Mouse (Mus musculus) ES-E14 (cell line): ENCODE data around the gene Wdr6. TPM values are rescaled to one million over a fixed set of nuclear protein-coding genes. Genes with fewer than 3 reads are reported as not detected.

ENCODE experiments used
- DNase-seq: peaks from one replicate; pipeline ENCODE4 v3.0.0-alpha.2; 2013; ENCODE audit warnings: low read depth, low spot score
- H3K27ac ChIP-seq: 2 replicates; pipeline ENCODE4 v1.5.1; 2012; ENCODE audit warnings: low read depth, mild to moderate bottlenecking, low read length, moderate library complexity, mixed read lengths; ENCODE audit not compliant: poor library complexity, insufficient read depth, severe bottlenecking
- H3K36me3 ChIP-seq: 2 replicates; pipeline ENCODE4 v1.6.1; 2012; ENCODE audit warnings: mild to moderate bottlenecking, low read length, moderate library complexity, mixed read lengths; ENCODE audit not compliant: control insufficient read depth, poor library complexity, insufficient read depth, severe bottlenecking
- H3K4me1 ChIP-seq, 2 experiments: fragments of 150-350 bp in 1 of 2; sonication (generic) in 1 of 2; 2 replicates each; pipeline ENCODE4 v1.6.1; 2012; ENCODE audit warnings: low read length in 2 of 2, mild to moderate bottlenecking in 1 of 2, mixed read lengths in 1 of 2; ENCODE audit not compliant: control insufficient read depth in 2 of 2, insufficient read depth in 2 of 2, poor library complexity in 1 of 2
- H3K4me3 ChIP-seq, 2 experiments: fragments of 150-350 bp in 1 of 2; sonication (generic) in 1 of 2; 2 replicates each; pipeline ENCODE4 v1.5.1; 2012; ENCODE audit warnings: low read length in 2 of 2, low read depth in 1 of 2, mild to moderate bottlenecking in 1 of 2, mixed read lengths in 1 of 2; ENCODE audit not compliant: insufficient read depth in 1 of 2, poor library complexity in 1 of 2, severe bottlenecking in 1 of 2
- H3K9ac ChIP-seq: 2 replicates; pipeline ENCODE4 v1.6.1; 2012; ENCODE audit warnings: low read depth, mild to moderate bottlenecking, low read length, mixed read lengths; ENCODE audit not compliant: poor library complexity, insufficient read depth, severe bottlenecking
- H3K9me3 ChIP-seq: fragments of 150-350 bp; sonication (generic); 2 replicates; pipeline ENCODE4 v1.6.1; 2012; ENCODE audit warnings: low read depth, mild to moderate bottlenecking, low read length; ENCODE audit not compliant: control insufficient read depth, insufficient read depth
- CHD2 ChIP-seq: IDR thresholded peaks from 2 replicates; pipeline ENCODE4 v1.6.1; 2014; ENCODE audit warnings: mild to moderate bottlenecking, low read depth, low read length, inconsistent platforms
- HCFC1 ChIP-seq: IDR thresholded peaks from 2 replicates; pipeline ENCODE4 v1.6.1; 2012; ENCODE audit warnings: low read length, inconsistent platforms, borderline replicate concordance; ENCODE audit not compliant: insufficient read depth
- MAFK ChIP-seq: IDR thresholded peaks from 2 replicates; pipeline ENCODE4 v1.6.1; 2014; ENCODE audit warnings: mild to moderate bottlenecking, low read depth, low read length, inconsistent platforms; ENCODE audit not compliant: insufficient read depth
- ZC3H11A ChIP-seq: IDR thresholded peaks from 2 replicates; pipeline ENCODE4 v1.6.1; 2012; ENCODE audit warnings: low read depth, mild to moderate bottlenecking, inconsistent platforms, low read length, borderline replicate concordance
- ZNF384 ChIP-seq: IDR thresholded peaks from 2 replicates; pipeline ENCODE4 v1.6.1; 2012; ENCODE audit warnings: low read depth, low read length, inconsistent platforms
- in situ Hi-C, 2 experiments: fragments of 600-800 bp; cut with MboI; formaldehyde crosslinking; loops; one replicate each; pipeline ENCODE4 v1.15.1; 2025; ENCODE audit warnings: low sequenced_read_pairs in 2 of 2, inconsistent platforms in 1 of 2; ENCODE audit not compliant: unreplicated experiment in 2 of 2
- total RNA-seq: library from RNA; depleted of rRNA; stranded (reverse); fragments of 300-350 nt; gene quantifications from 2 replicates; pipeline ENCODE4 v1.2.3, GENCODE M21; 2012

The Wdr6 gene
- total RNA-seq, 1 experiment, result 78.8 TPM

DNA sequence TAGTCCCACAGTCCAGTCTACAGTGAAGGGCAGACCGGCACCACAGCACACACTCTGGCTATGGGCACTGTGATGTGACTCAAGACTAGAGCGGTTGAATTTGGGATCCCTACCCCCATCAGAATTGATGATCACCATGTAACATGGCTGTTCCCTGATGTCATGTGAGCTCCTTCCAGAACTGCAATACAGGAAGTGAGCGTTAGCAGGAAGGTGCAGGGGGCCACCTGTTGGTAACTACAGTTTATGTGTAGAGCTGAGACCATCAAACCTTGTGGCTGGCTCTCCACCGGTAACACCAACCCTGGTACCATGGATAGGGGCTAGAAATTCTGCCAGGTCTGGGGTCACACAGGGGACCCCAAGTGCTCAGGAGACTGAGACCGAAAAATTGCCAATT is 10.7 kb upstream of the Wdr6 start:
- TF ChIP-seq HCFC1, result no peak
- no peak for TF ChIP-seq MAFK
- no peak for TF ChIP-seq ZC3H11A
- TF ChIP-seq ZNF384, result no peak
- no peak for TF ChIP-seq CHD2
- Histone ChIP-seq H3K4me3 (no peak overlapping the region), H3K4me1 (peaks cover 8 to 25% of the 10 kb centered on the region in 2 experiments), H3K9me3 (no peaks in the 10 kb centered on the region), H3K27ac (no peak overlapping the region), H3K9ac (no peak overlapping the region), H3K36me3 (no peaks in the 10 kb centered on the region)
- in situ Hi-C loops, result no loop called here
- no peak for DNase-seq

DNA sequence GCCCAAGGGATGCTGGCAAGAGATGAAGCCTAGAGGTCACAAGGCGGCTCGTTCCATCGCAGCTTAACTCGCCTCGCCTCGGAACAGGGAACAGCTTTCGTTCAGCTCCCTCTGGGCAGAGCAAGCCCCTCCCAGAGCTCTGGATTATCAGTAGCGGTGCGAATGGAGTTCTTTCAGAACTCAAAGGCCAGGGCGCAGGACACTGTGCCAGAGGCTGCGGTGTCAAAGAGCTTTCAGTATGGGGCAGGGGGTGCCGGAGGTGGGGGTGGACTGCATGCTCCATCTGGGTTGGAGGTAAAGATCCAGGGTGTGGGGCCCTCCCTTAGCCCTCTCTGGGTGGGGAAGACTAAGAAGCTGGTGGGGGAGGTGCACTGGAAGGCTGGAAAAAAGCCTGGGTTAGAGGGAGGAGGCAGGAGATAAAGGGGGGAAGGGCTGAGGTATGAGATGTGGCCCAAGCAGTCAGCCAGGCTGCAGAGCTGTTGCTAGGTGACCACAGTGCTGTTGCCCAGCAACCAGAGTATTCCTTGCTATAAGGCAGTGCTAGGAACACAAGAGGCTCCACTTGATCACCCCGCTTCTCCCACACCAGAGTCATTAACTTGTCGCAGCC is 9.1 kb upstream of the Wdr6 start:
- no peaks in the 10 kb centered on the region for H3K36me3 ChIP-seq
- DNase-seq, result peak; percentile 89
- H3K9me3 ChIP-seq, result no peaks in the 10 kb centered on the region
- in situ Hi-C loops, result no loop called here
- H3K4me1 ChIP-seq, result peaks cover 8 to 25% of the 10 kb centered on the region in 2 experiments
- H3K4me3 ChIP-seq, result peak overlapping the region in 1 of 2 experiments; percentile 1; a peak in 1 of 4 replicates
- H3K9ac ChIP-seq, result peak overlapping the region; percentile 22; the same call in 1 of the 2 replicates
- no peak for TF ChIP-seq ZC3H11A
- TF ChIP-seq CHD2, result no peak
- TF ChIP-seq HCFC1, result no peak
- TF ChIP-seq ZNF384, result no peak
- TF ChIP-seq MAFK, result no peak
- H3K27ac ChIP-seq, result peak overlapping the region; percentile 88

DNA sequence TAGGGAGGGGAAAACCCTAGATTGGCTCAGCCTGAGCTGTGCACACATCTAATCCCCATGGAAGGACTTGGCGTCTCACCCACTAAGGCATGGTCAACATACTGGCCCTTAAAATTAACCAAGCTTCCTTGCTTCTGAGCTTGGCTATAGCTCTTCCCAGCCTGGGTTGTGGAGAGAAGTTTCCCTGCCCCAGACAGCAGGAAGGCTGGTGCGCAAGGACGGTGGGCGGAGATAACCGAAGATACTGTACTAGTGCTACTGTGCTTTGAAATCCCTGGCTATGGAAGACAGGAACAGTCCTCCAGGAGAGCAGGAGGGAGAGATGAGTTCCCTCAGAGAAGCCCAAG is 778 bp upstream of the Wdr6 start:
- H3K4me1 ChIP-seq, result peaks cover 6 to 32% of the 10 kb centered on the region in 2 experiments; a peak in 3 of 4 replicates
- peak overlapping the region; percentile 96 for H3K9ac ChIP-seq
- no peaks in the 10 kb centered on the region for H3K9me3 ChIP-seq
- in situ Hi-C loops, result no loop called here
- peaks cover 9% of the 10 kb centered on the region for H3K36me3 ChIP-seq
- DNase-seq, result no peak
- no peak overlapping the region for H3K27ac ChIP-seq
- peak overlapping the region; percentile 72 to 96 for H3K4me3 ChIP-seq
- TF ChIP-seq MAFK, result no peak
- no peak for TF ChIP-seq ZNF384
- TF ChIP-seq HCFC1, result no peak
- TF ChIP-seq ZC3H11A, result no peak
- TF ChIP-seq CHD2, result no peak

DNA sequence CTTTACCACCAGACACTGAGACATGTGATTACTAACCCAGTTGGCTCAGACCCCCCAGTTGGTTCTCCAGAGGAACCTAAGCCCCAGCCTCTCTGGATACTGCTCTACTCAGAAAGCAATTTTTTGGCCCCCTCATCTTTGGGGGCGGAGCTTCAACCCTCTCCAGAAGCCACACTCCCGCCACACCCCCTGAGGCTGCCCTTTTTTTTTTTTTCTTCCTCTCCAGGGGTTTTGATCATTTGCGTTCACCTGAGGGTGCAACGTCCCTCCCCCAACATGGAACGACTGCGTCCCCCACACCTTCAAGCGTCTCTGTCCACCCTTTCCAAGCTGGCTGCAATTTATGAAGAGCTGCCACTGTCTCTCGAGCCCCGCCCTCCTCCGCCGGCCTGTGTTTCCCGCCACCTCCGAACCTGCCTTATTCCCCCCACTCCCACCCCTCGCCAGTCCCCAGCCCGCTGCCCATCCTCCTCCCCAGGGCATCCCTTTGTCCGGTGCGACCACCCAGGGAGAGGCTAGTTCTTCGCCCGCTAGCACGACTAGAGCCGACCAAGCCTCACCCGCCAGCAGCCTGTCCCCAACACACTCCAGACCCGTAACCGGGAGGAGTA is 500 bp downstream of the Wdr6 start:
- in situ Hi-C loops, result no loop called here
- peaks cover 6 to 42% of the 10 kb centered on the region in 2 experiments; a peak in 3 of 4 replicates for H3K4me1 ChIP-seq
- H3K4me3 ChIP-seq, result peak overlapping the region; percentile 76 to 96
- peaks cover 12% of the 10 kb centered on the region for H3K36me3 ChIP-seq
- DNase-seq, result no peak
- H3K9me3 ChIP-seq, result no peaks in the 10 kb centered on the region
- H3K9ac ChIP-seq, result peak overlapping the region; percentile 96
- peak overlapping the region; percentile 86 for H3K27ac ChIP-seq
- TF ChIP-seq ZNF384 (peak; percentile 87), ZC3H11A (no peak)
